Mouse (Mus musculus) E14TG2a.4 (cell line): Measurements from ENCODE around the gene Pax6.

Source experiments
- H3K27me3 ChIP-seq: 2 replicates; pipeline ENCODE4 v1.6.1; 2014; ENCODE audit warnings: low read length, control low read depth; ENCODE audit not compliant: insufficient read depth
- H3K36me3 ChIP-seq: 2 replicates; pipeline ENCODE4 v1.6.1; 2014; ENCODE audit warnings: low read length, control low read depth; ENCODE audit not compliant: insufficient read depth
- H3K4me1 ChIP-seq: replicated peaks from 2 replicates; pipeline ENCODE4 v1.6.1; 2014; ENCODE audit warnings: low read depth, low read length, control low read depth
- H3K4me3 ChIP-seq: replicated peaks from 2 replicates; pipeline ENCODE4 v1.5.1; 2014; ENCODE audit warnings: mild to moderate bottlenecking, low read length
- H3K9me3 ChIP-seq: 2 replicates; pipeline ENCODE4 v1.6.1; 2014; ENCODE audit warnings: low read length, control low read depth
- CTCF ChIP-seq: conservative IDR thresholded peaks from 2 replicates; pipeline ENCODE4 v1.5.1; 2014; ENCODE audit warnings: low read length
- NANOG ChIP-seq: IDR thresholded peaks from 2 replicates; pipeline ENCODE4 v1.6.1; 2014; ENCODE audit warnings: borderline replicate concordance, low read length, mixed read lengths
- POU5F1 ChIP-seq: IDR thresholded peaks from 2 replicates; pipeline ENCODE4 v1.6.1; 2014; ENCODE audit warnings: low read length, borderline replicate concordance

Pax6 gene

DNA sequence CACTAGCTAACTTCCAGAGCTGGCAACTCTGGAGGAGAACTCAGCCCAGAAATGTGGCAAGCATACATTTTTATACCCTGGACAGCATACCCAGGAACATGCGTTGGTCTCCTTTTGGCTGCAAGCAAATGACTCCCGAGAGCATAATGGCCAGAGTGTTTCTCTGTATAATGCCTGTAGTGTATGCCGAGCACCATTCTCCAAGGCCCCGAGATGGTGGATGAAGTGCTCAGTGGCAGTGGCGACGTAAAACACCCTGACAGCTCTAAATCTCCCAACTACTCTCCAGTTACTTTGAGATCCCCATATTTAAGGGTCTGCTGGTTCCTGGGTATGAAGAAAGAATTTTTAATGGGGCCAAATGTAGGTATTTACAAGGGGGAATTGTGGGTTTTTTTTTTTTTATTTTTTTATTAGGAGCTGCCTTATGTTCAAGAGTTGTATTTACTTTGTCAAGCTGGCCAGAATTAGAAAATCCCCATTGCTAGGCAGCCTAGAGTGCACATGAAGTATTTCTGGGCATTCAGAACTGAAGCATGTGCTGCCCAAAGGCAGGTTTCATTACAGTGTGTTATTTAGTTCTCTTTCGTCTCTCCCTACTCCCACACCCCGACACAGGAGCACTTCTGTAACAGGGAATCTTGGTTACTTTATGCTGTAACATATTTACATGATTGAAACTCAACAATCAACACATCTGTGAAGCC lies 46.9 kb downstream of the Pax6 start:
- Histone ChIP-seq H3K9me3 (no peaks in the 10 kb centered on the region), H3K36me3 (no peaks in the 10 kb centered on the region), H3K4me3 (no peak overlapping the region), H3K27me3 (no peaks in the 10 kb centered on the region), H3K4me1 (no peaks in the 10 kb centered on the region)
- TF ChIP-seq POU5F1 (no peak), NANOG (no peak), CTCF (no peak)

DNA sequence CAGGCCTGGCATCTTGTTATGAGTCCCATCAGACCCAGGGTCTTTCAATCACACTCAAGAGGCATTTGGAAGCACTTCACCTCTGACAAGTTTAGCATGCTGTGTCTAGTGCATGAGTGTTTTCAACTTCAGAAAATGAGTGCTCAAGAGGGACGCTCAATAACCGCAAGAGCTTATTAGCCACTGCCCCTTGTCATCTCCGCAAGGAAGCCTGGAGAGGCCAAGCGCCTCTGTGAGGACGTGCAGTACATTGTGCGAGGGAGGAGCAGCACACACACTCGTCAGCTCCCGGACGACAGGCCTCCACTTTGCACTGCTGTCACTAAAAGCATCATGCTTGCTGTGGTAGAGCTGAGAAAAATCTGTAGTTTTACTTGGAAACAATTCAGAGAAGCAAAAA lies 58.0 kb downstream of the Pax6 start:
- TF ChIP-seq NANOG = no peak
- TF ChIP-seq CTCF = no peak
- TF ChIP-seq POU5F1 = no peak
- no peaks in the 10 kb centered on the region for H3K4me1 ChIP-seq
- H3K9me3 ChIP-seq = no peaks in the 10 kb centered on the region
- no peak overlapping the region for H3K4me3 ChIP-seq
- no peaks in the 10 kb centered on the region for H3K36me3 ChIP-seq
- no peaks in the 10 kb centered on the region for H3K27me3 ChIP-seq

DNA sequence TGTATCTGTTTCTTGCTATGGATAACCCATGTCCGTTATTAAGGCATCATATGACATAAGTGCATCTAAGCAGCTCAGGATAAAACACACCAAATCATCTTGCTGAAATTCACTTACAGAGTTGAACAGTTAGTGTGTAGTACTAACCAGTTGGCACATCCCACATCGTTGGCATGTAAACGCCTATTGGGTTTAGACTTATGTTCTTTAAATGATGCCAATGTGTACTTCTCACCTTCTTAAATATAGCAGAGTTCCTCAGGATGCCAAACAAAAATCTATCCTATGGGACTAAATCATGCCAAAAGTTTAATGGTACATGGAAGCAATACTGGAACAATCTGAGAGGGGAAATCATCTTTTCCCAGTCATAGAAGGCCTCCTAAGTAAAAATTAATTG lies 62.0 kb downstream of the Pax6 start:
- H3K9me3 ChIP-seq = no peaks in the 10 kb centered on the region
- H3K4me1 ChIP-seq = no peaks in the 10 kb centered on the region
- TF ChIP-seq POU5F1 (no peak), NANOG (no peak), CTCF (no peak)
- no peaks in the 10 kb centered on the region for H3K27me3 ChIP-seq
- no peaks in the 10 kb centered on the region for H3K36me3 ChIP-seq
- no peak overlapping the region for H3K4me3 ChIP-seq

DNA sequence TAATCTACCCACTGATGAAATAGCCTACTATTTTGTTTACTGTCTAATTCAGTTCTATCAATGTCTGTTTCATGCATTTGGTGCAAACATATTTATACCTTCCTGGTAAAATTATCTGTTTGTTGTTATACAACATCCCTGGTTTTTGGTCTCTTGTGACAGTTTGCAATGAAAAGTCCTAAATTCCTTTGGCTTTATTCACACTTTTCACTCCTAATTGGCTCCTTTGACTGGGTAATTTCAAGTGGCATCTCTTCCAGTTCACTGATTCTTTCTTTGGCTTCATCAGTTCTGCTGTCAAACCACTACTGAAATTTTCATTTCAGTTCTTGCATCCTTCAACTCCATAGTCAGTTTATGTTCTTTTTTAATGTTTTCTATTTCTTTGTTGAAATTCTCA lies 67.5 kb downstream of the Pax6 start:
- H3K27me3 ChIP-seq = no peaks in the 10 kb centered on the region
- H3K4me3 ChIP-seq = no peak overlapping the region
- no peaks in the 10 kb centered on the region for H3K36me3 ChIP-seq
- TF ChIP-seq POU5F1 (no peak), NANOG (no peak), CTCF (no peak)
- H3K4me1 ChIP-seq = no peaks in the 10 kb centered on the region
- no peaks in the 10 kb centered on the region for H3K9me3 ChIP-seq

DNA sequence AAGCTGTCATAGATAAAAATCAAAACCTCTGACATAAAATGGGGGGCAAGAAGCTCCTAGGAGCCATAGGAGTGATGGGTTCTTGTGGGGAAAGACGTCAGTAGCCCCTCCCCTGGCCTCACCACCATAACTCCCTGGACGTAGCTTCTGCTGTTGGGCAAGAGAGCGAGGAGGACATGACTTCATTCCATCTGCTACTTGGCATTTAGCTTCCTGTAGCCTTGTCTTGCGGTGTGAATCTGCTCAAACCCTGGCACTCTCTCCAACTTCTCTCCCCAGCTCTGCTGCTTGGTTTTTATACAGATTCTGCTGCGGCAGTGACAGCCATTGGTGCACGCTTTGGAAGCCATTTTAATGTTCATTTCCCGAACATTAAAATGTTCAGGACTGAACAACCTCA lies 78.2 kb downstream of the Pax6 start:
- no peaks in the 10 kb centered on the region for H3K36me3 ChIP-seq
- H3K27me3 ChIP-seq = no peaks in the 10 kb centered on the region
- H3K4me3 ChIP-seq = no peak overlapping the region
- no peaks in the 10 kb centered on the region for H3K9me3 ChIP-seq
- TF ChIP-seq NANOG (no peak), POU5F1 (no peak), CTCF (no peak)
- no peaks in the 10 kb centered on the region for H3K4me1 ChIP-seq
